Mouse (Mus musculus): ENCODE results near the gene Hoxd1. TPM values are rescaled to one million over a fixed set of nuclear protein-coding genes. Genes with fewer than 3 reads are reported as not detected.

The Hoxd1 gene
- polyA plus RNA-seq (2015; fragmentation: Nextera tagmentation; extraction: Ambion mirVana): not detected in 2 replicates

DNA sequence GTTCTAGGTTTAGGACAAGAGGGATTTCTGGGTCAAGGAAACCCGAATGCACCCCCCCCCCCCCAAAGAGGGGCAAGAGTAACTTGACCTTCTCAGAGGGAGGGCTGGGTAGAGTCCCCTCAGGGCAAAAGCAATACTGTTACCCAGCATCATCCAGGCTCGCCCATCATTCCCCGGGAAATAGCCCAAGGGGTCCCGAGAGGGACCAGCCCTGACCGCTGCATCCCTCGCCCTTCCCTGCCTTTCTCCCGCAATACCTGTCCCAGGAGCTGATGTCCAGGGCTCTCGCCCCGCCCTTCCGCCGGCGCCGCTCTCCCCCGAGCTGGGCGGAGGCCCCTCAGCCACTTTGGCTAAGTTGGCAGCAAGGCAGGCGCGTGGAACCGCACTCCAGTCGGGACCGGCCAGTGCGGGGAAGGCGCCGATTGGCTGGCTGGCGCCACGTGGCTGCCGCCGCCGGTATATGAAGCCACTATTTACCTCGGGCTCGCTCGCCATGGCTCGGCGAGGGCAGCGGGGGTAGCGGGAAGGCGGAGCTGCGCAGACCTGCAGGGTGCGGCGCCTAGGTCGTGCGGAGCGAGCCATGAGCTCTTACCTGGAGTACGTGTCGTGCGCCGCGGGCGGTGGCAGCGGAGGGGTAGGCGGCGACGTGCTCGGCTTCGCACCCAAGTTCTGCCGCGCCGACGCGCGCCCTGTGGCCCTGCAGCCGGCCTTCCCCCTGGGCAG, at the start of gene Hoxd1:
Hoxd1 (plus strand) TSS at position 459 of the 723 bp plus-strand sequence.
- peak within 1 kb of the TSS; percentile 46 for H3K4me3 ChIP-seq
- under 1% methylated on average over 61 of the region's 61 CpGs for WGBS
- peaks cover 14% of the 10 kb centered on the region for H3K4me1 ChIP-seq
- H3K4me2 ChIP-seq: peak within 1 kb of the TSS; percentile 95
- H3K36me3 ChIP-seq: no peaks in the 10 kb centered on the region
- no peak within 1 kb of the TSS for H3K27ac ChIP-seq
- H3K9me3 ChIP-seq: no peaks in the 10 kb centered on the region
- ATAC-seq (ENCODE audit: borderline replicate concordance, extremely low read depth, low FRiP score, low TSS enrichment): peak; percentile 76; the same call in 1 of the 2 replicates
- no peak within 1 kb of the TSS for H3K9ac ChIP-seq
- peaks cover 91% of the 10 kb centered on the region for H3K27me3 ChIP-seq

DNA sequence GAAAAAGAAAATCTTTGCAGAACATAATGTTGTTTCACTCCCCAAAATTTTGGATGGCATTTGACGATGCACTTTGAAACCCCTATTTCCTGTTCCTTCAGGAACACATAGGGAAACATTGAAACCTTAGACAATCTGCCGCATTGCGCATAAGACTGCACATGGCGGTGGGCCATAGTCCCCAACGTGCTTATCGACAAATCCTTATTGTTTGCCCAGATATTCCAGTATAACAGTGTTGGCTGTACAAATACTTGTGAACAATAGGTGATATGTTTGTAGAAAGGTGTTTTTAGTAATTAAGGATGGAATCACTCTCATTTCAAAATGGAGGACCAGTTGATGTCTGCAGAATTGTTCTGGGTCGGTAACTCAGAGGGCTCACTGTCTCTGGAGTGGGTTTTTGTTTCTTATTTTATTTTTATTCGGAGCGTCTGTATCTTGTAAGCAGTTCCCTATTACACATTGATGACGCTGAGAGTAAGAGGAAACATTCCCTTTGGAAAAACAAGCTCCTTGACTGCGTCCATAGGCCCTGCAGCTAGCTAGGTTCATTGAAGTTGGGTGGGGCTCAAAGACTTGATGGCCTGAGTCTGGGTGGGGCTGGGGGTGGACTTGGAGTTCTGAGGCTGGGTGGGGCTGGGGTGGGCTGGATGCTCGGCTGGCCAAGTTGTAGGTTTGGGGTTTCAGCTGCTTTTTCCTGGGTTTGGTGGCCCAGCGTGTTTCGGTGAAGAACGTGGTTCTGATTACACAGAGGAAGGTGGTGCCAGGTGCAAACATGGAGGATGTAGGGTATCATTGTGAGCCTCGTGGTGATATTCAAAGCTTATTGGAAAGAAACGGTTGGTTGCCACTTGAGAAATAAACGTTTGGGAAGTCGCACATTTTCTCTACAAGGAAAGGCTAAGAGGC, 49.3 kb upstream of the Hoxd1 start:
- Histone ChIP-seq H3K27me3 (peaks cover 99% of the 10 kb centered on the region), H3K4me2 (no peak overlapping the region), H3K4me3 (no peak overlapping the region), H3K9ac (no peak overlapping the region), H3K36me3 (no peaks in the 10 kb centered on the region), H3K27ac (no peak overlapping the region), H3K9me3 (no peaks in the 10 kb centered on the region), H3K4me1 (peaks cover 16% of the 10 kb centered on the region; the same call in 1 of the 2 replicates)
- 7% methylated on average over 19 of the region's 19 CpGs for WGBS
- no peak for ATAC-seq (ENCODE audit: borderline replicate concordance, extremely low read depth, low FRiP score, low TSS enrichment)

DNA sequence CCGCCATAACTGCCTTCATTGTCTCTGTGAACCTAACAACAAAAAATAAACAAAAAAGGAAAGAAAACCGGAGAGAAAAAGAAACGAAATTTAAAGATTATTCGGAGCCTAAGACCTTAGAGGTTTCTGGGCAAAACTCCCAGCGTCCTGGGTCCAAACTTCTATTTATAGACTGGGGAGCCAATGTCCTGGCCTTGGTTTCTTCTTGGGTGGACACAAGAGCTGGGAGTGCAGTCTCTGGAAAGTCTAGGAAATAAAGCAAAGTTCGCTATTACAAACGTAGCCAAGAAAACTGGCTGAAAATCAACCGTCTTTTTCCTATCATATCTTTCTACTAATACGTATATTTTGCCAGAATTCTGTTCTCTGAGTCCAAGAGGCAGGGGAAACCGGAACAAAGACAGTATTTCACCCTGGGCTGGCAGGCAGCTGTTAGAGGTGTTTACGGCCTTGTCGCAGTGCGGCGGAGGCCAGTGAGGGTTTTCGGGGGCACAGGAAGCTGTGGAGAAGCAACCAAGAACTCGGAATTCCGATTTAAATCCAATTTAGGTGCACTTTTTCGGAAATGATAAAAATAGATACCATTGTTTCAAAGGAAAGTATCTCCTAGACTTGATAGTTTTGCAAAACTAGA, 48.5 kb upstream of the Hoxd1 start:
- no peaks in the 10 kb centered on the region for H3K36me3 ChIP-seq
- H3K4me1 ChIP-seq: peaks cover 16% of the 10 kb centered on the region; the same call in 1 of the 2 replicates
- H3K4me3 ChIP-seq: no peak overlapping the region
- no peaks in the 10 kb centered on the region for H3K9me3 ChIP-seq
- no peak overlapping the region for H3K4me2 ChIP-seq
- H3K27me3 ChIP-seq: peaks cover 99% of the 10 kb centered on the region
- ATAC-seq (ENCODE audit: borderline replicate concordance, extremely low read depth, low FRiP score, low TSS enrichment): no peak
- no peak overlapping the region for H3K9ac ChIP-seq
- WGBS: 5% methylated on average over 18 of the region's 18 CpGs
- H3K27ac ChIP-seq: no peak overlapping the region

DNA sequence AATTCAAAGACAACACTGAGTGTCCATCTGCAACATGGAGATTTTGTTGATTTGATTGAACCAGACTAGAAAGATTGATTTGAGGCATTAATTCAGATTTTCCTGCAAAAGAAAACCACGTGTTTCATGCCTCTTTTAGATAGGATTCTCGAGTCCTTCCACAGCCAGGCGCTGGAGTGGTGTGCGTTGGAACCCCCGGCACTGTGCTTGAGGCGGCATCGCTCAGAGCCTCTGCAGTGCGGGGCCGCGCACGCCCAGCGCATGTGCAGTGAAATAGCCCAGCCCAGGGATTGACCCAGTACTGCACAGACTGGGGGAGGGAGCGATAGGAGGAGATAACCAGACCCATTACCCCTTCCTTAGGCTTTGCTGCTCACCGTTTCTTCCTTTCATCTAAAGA, 47.9 kb upstream of the Hoxd1 start:
- no peak overlapping the region for H3K9ac ChIP-seq
- peaks cover 99% of the 10 kb centered on the region for H3K27me3 ChIP-seq
- H3K36me3 ChIP-seq: no peaks in the 10 kb centered on the region
- no peaks in the 10 kb centered on the region for H3K9me3 ChIP-seq
- H3K4me1 ChIP-seq: peaks cover 16% of the 10 kb centered on the region; the same call in 1 of the 2 replicates
- no peak overlapping the region for H3K4me2 ChIP-seq
- H3K27ac ChIP-seq: no peak overlapping the region
- no peak for ATAC-seq (ENCODE audit: borderline replicate concordance, extremely low read depth, low FRiP score, low TSS enrichment)
- no peak overlapping the region for H3K4me3 ChIP-seq
- WGBS: 2% methylated on average over 14 of the region's 14 CpGs

DNA sequence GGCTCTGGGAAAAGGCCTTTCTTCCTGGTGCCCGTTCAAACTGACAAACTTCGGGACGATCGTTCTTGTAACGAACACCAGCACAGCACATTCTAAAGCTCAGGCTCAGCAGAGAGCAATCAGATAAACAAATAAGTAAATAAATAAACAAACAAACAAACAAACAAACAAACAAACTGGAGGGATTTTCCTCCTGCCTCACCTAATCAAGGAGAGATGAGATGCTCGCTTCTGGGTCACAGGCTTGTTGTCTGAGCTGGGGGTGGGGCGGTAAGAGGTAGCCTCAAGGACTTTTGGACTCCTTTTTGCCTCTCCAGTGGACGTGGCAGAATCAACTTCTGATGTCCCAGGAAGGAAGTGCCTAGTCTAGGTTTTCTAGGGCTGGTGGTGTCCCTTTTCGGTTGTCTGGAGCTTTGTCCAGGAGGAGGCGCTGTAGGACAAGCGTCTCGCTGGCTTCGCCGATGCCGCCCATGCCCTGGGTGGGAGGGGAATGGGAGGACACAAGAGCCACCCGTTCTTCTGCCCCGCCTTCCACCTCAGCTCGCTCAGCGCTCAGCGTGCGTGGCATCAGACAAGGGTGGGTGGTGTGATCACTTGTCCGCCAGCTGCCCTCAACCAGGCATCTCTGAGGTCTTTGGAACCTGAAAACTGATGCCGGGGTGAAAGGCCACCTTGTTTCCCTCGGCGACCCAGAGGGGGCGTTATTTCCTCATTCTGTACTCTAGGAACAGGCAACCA, 47.1 kb upstream of the Hoxd1 start:
- Histone ChIP-seq H3K27ac (no peak overlapping the region), H3K27me3 (peaks cover 99% of the 10 kb centered on the region), H3K4me3 (peak overlapping the region; percentile 22; the same call in 1 of the 2 replicates), H3K4me1 (peaks cover 16% of the 10 kb centered on the region; the same call in 1 of the 2 replicates), H3K9me3 (no peaks in the 10 kb centered on the region), H3K4me2 (peak overlapping the region; percentile 51), H3K36me3 (no peaks in the 10 kb centered on the region), H3K9ac (no peak overlapping the region)
- peak; percentile 67; the same call in 1 of the 2 replicates for ATAC-seq (ENCODE audit: borderline replicate concordance, extremely low read depth, low FRiP score, low TSS enrichment)
- 3% methylated on average over 26 of the region's 26 CpGs for whole genome bisulfite sequencing

DNA sequence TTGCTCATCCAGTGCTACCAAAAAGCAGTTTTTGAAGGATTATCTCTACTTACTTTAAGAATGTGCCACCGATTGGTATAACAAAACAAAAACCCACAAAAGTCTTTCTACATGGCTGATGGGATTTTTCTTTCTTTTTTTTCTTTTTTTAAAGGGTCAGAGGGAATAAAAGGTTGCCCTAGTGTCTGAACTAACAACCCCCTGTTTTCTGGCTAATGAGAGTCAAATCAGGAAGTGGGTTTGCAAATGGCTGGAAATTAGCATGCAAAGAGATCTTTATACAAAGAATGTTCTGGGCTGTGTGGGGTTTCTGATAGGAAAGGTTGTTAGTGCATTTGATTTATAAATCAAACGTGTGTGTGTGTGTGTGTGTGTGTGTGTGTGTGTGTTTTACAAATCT, 42.4 kb upstream of the Hoxd1 start:
- peaks cover 6% of the 10 kb centered on the region; the same call in 1 of the 2 replicates for H3K4me1 ChIP-seq
- H3K27me3 ChIP-seq: peaks cover 100% of the 10 kb centered on the region
- no peak overlapping the region for H3K9ac ChIP-seq
- H3K27ac ChIP-seq: no peak overlapping the region
- no peak for ATAC-seq (ENCODE audit: borderline replicate concordance, extremely low read depth, low FRiP score, low TSS enrichment)
- no peak overlapping the region for H3K4me2 ChIP-seq
- 12% methylated on average over 2 of the region's 2 CpGs for WGBS
- H3K9me3 ChIP-seq: no peaks in the 10 kb centered on the region
- no peak overlapping the region for H3K4me3 ChIP-seq
- H3K36me3 ChIP-seq: no peaks in the 10 kb centered on the region

DNA sequence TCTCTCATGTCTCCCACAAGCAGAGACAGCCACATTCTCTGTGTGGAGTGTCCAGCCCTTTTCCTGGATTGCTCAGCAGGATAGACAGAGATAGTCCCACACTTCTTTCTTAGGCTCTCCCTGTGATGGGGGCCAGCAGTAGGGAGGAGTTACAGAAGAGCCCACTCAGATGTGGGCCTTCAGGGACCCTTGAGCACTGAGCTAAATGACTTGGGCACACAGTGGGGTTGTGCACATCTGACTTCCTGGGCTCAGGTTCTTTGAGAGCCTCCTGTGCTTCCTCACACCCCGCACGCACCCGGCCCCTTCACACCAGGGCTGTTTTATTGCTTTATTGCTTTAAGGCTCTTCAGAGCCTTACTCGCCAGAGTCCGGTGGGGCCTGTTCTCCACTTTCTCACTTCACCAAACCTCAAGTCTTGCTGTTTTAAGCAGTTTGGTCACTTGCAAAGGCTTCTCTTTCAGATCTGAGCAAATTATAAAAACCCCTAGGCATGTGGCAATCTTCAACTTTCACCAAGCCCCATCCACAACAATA, 41.8 kb upstream of the Hoxd1 start:
- H3K4me1 ChIP-seq: peaks cover under 1% of the 10 kb centered on the region; the same call in 1 of the 2 replicates
- no peaks in the 10 kb centered on the region for H3K36me3 ChIP-seq
- 14% methylated on average over 5 of the region's 5 CpGs for WGBS
- H3K9ac ChIP-seq: no peak overlapping the region
- H3K27ac ChIP-seq: no peak overlapping the region
- no peak overlapping the region for H3K4me3 ChIP-seq
- ATAC-seq (ENCODE audit: borderline replicate concordance, extremely low read depth, low FRiP score, low TSS enrichment): no peak
- H3K4me2 ChIP-seq: no peak overlapping the region
- no peaks in the 10 kb centered on the region for H3K9me3 ChIP-seq
- H3K27me3 ChIP-seq: peaks cover 100% of the 10 kb centered on the region

DNA sequence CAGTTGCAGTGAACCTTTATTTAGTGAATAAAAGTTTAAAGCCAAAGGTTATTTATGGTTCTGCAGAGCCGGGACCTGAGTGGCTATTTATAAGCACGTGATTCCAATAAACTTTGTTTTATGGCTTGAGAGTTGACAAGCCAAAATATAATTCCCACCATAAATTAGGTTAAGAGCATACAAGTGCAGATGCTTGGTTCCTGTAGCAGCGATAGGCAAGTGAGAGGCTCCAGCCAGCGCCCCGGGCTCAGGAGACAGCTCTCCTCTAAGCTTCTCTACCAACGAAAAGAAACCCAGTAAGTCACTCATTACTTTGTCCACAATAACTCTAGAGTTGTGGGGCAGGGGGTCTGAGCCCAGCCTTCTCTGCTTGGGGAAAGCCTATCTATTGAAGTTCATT, 40.9 kb upstream of the Hoxd1 start:
- H3K36me3 ChIP-seq: no peaks in the 10 kb centered on the region
- peaks cover 100% of the 10 kb centered on the region for H3K27me3 ChIP-seq
- H3K27ac ChIP-seq: no peak overlapping the region
- no peak overlapping the region for H3K9ac ChIP-seq
- no peaks in the 10 kb centered on the region for H3K4me1 ChIP-seq
- no peak overlapping the region for H3K4me2 ChIP-seq
- no peak overlapping the region for H3K4me3 ChIP-seq
- WGBS: 9% methylated on average over 6 of the region's 6 CpGs
- no peaks in the 10 kb centered on the region for H3K9me3 ChIP-seq
- no peak for ATAC-seq (ENCODE audit: borderline replicate concordance, extremely low read depth, low FRiP score, low TSS enrichment)

DNA sequence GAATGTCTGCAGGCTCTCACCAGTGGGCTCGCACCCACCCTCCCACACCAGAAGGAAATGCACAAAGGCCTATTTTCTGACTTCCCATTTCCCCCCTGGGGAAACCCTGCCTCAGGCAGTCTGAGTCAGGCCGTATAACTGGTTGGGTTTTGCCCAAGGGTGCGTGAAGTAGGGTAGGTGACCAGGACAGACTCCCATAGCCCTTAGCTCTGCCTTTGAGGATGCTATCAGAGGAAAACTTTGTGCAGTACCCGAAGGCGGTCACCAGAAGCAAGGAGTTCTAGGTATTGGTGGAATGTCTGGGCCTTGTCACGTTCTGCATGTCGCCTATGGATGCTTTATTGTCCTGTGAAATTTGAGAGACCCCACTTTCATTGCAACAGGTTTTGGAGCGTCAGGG, 39.8 kb upstream of the Hoxd1 start:
- ATAC-seq (ENCODE audit: borderline replicate concordance, extremely low read depth, low FRiP score, low TSS enrichment): no peak
- H3K9me3 ChIP-seq: no peaks in the 10 kb centered on the region
- H3K9ac ChIP-seq: no peak overlapping the region
- no peak overlapping the region for H3K4me2 ChIP-seq
- H3K4me1 ChIP-seq: no peaks in the 10 kb centered on the region
- peaks cover 100% of the 10 kb centered on the region for H3K27me3 ChIP-seq
- H3K4me3 ChIP-seq: no peak overlapping the region
- 12% methylated on average over 8 of the region's 8 CpGs for WGBS
- H3K27ac ChIP-seq: no peak overlapping the region
- no peaks in the 10 kb centered on the region for H3K36me3 ChIP-seq

DNA sequence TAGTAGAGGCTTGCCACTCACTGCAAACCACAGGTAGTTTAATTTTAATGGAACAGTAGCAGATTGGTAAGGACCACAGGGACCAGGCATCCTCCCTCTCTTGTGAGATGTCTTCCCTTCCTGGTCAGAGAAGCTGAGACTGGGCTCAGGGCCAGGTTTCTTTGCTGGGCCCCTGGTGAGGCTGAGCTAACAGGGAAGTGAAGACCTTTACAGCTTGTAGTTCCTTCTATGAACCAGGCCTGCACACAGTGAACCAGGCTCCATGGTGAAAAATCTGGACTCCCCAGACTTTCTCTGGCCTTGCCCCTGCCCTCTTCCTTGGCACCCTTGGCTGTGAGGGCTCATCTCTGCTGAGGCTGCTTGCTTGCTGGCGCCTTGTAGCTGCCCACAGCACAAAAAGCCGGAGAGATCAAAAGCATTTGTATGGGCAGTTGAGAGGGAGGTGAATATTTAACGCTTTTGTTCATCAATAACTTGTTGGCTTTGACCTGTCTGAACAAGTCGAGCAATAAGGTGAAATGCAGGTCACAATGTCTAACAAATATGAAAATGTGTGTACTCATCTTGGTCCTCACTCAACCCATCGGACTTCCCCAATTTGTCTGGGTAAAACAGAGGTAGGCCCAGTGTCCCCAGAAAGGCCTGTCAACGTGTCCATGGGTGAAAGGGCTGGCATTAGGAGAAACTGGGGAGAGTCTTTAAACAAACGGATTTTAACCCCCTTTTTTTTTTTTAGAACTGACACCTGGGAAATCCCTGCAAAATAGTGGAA, 38.4 kb upstream of the Hoxd1 start:
- Histone ChIP-seq H3K4me3 (no peak overlapping the region), H3K9ac (no peak overlapping the region), H3K9me3 (no peaks in the 10 kb centered on the region), H3K4me2 (no peak overlapping the region), H3K27me3 (peaks cover 100% of the 10 kb centered on the region), H3K27ac (no peak overlapping the region), H3K4me1 (no peaks in the 10 kb centered on the region), H3K36me3 (no peaks in the 10 kb centered on the region)
- ATAC-seq (ENCODE audit: borderline replicate concordance, extremely low read depth, low FRiP score, low TSS enrichment): no peak
- WGBS: 30% methylated on average over 7 of the region's 7 CpGs
